Mouse (Mus musculus) CD4-positive naive resting alpha-beta T cell, adult 76 days (primary cell): ENCODE data around the gene Amy2a2. TPM values are rescaled to one million over a fixed set of nuclear protein-coding genes. Genes with fewer than 3 reads are reported as not detected.

Source experiments
- total RNA-seq: library from RNA; stranded (reverse); gene quantifications from one replicate; pipeline ENCODE4 v1.2.4, GENCODE M21; 2023

The Amy2a2 gene
- total RNA-seq, result not detected

GRCm38 (mm10) chr3:113356558-113356957 lies at the start of gene Amy2a2:
Gene Amy2a2 (minus strand): TSS chr3:113356658.

DNA sequence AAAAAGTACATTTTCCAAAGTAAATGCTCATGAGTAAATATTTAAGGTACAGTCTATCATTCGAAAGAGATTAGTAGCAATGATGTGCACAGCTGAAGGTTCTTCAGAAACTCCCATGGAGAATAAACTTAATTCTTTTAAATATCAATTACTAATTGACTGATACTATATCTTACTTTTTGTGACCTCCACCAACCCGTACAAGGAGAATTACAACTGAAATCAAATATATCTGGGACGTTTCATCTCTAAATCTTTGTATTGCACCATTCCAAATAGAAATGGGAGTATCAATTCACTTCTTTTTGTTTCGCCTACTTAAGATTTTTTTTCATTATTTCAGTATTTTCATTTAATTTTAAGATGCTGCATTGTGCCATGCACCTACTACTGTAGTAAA lies 32.5 kb downstream of the Amy2a2 start, which contains the start of gene Amy2a3:
Amy2a3 (minus strand) TSS at position 101 of the 400 bp plus-strand sequence.

Other genes starting within 250 kb of the Amy2a2 start
- gene Amy2a5, start 97.8 kb downstream of the Amy2a2 start, total RNA-seq, result 1.4 TPM
- gene Amy2a4, start 65.2 kb downstream of the Amy2a2 start, total RNA-seq, result not detected
- gene Amy2a3, start 32.6 kb downstream of the Amy2a2 start, total RNA-seq, result not detected
- not detected for gene Amy2a1, start 175.8 kb upstream of the Amy2a2 start, total RNA-seq